Comparison of ENCODE assay signal across 16 mouse cellular contexts in genomic region chr17:47626031-47626430, GRCm38 (mm10).
"Had no signal": no experiment of that assay in that cellular context is flagged by ENCODE, and none has a peak within 500 bp of the region (broad histone marks: within the 10 kb centered on the region; RNA-seq: fewer than 3 reads in every experiment).

No protein-coding gene starts in this region.

- DNase-seq: liver, postnatal 0 days; lung, embryonic 14.5 days; midbrain, embryonic 14.5 days; retina, postnatal 1 day; right cerebral cortex, adult 18-20 months; right cerebral cortex, postnatal 25 days; right cerebral cortex, postnatal 4 days; spleen, adult 18-20 months; thymus, adult 18-20 months; thymus, postnatal 14 days; thymus, postnatal 36 days had no signal

- H3K4me3 ChIP-seq: midbrain, embryonic 10.5 days; midbrain, embryonic 12.5 days; myocyte; neural tube, embryonic 13.5 days; neural tube, embryonic 15.5 days had no signal
